Mouse (Mus musculus): Measurements from ENCODE around the gene Zbtb34. TPM values are rescaled to one million over a fixed set of nuclear protein-coding genes. Genes with fewer than 3 reads are reported as not detected.

The Zbtb34 gene
- polyA plus RNA-seq, 1 experiment from 2014 or later: 4.5 TPM

DNA sequence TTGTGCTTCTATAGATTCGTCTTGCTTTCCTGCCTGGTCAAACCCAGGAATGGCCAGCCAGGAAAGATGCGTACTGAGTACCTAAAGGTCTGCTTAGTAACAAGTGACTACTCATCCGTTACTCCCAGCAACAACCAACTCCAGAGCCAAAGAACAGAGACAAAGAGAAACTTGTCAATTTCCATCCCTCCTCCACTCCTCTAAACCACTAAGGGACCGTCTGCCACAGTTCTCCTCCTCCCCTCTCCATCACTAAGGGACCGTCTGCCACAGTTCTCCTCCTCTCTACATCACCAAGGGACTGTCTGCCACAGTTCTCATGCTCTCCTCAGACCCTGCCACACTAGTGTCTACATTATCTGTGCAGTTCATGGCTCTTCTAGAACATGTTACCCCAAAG, 34.1 kb upstream of the Zbtb34 start:
- H3K4me2 ChIP-seq (ENCODE audit: low read length): no peak overlapping the region

DNA sequence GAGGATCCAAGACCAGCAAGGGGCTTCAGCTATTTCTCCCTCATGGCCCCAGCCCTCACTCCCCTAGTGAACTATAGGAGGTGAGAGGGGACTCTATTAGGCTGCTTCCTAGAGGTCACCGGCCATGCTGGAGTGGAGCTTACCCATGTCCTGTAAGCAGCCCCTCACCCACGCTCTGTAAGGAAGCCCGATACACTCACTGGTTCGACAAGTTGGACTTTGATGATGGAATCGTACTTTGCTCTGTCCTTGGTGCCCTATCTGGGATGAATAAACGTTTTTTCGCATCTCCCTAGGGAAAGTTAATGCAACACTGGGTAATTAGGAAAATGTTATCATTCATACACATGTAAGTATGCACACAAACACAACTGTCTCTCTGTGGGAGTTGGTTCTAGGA, 30.9 kb upstream of the Zbtb34 start:
- no peak overlapping the region for H3K27ac ChIP-seq (replicated peaks in 1 of 2; ENCODE audit: control insufficient read depth in 1 of 2, insufficient read depth in 1 of 2, low read depth in 2 of 2, low read length in 2 of 2)
- H3K9me3 ChIP-seq (ENCODE audit: control insufficient read depth, low read length): no peaks in the 10 kb centered on the region
- H3K4me3 ChIP-seq (ENCODE audit: control insufficient read depth in 1 of 2, insufficient read depth in 1 of 2, low read depth in 1 of 2, low read length in 2 of 2): no peak overlapping the region
- H3K4me1 ChIP-seq (ENCODE audit: control insufficient read depth in 2 of 2, insufficient read depth in 2 of 2, low read length in 2 of 2): peaks cover 0 to 21% of the 10 kb centered on the region in 2 experiments; a peak in 2 of 4 replicates
- H3K4me2 ChIP-seq (ENCODE audit: low read length): no peak overlapping the region
- ATAC-seq (ENCODE audit: insufficient number of reproducible peaks, insufficient read depth, low FRiP score, low read depth): no peak
- H3K9ac ChIP-seq (ENCODE audit: low read length): no peak overlapping the region
- no peaks in the 10 kb centered on the region for H3K27me3 ChIP-seq (ENCODE audit: control insufficient read depth, insufficient read depth, low read length)
- WGBS: 86% methylated on average over 7 of the region's 7 CpGs
- H3K36me3 ChIP-seq (ENCODE audit: control insufficient read depth, insufficient read depth, low read length): peaks cover 70% of the 10 kb centered on the region

More for the DNA sequence above, 34.1 kb upstream of the Zbtb34 start:
- Histone ChIP-seq H3K9ac (ENCODE audit: low read length) (no peak overlapping the region), H3K4me1 (ENCODE audit: control insufficient read depth in 2 of 2, insufficient read depth in 2 of 2, low read length in 2 of 2) (peaks cover 3 to 28% of the 10 kb centered on the region in 2 experiments), H3K27me3 (ENCODE audit: control insufficient read depth, insufficient read depth, low read length) (no peaks in the 10 kb centered on the region), H3K4me3 (ENCODE audit: control insufficient read depth in 1 of 2, insufficient read depth in 1 of 2, low read depth in 1 of 2, low read length in 2 of 2) (no peak overlapping the region), H3K36me3 (ENCODE audit: control insufficient read depth, insufficient read depth, low read length) (peaks cover 48% of the 10 kb centered on the region), H3K9me3 (ENCODE audit: control insufficient read depth, low read length) (no peaks in the 10 kb centered on the region), H3K27ac (replicated peaks in 1 of 2; ENCODE audit: control insufficient read depth in 1 of 2, insufficient read depth in 1 of 2, low read depth in 2 of 2, low read length in 2 of 2) (no peak overlapping the region)
- 69% methylated on average over 5 of the region's 5 CpGs for WGBS
- no peak for ATAC-seq (ENCODE audit: insufficient number of reproducible peaks, insufficient read depth, low FRiP score, low read depth)

DNA sequence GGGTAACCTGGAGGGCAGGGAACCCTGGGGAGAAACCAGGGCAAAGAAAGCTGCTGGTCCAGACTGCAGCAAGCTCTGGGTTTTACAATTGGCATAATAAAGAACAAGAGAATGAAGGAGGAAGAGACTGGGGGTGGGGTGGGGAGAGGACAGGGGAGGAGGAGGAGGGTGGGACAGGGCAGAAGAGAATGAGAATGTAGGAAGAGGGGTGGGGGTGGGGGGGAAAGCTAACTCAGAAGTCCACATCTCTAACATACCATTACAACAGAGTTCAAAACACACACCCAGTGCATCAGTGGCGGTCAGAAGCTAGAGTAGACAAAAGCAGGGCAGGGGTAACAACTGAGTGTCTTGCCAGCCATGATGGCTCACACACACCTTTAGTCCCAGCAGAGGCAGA, 29.9 kb upstream of the Zbtb34 start:
- no peak for ATAC-seq (ENCODE audit: insufficient number of reproducible peaks, insufficient read depth, low FRiP score, low read depth)
- H3K4me2 ChIP-seq (ENCODE audit: low read length): no peak overlapping the region
- H3K36me3 ChIP-seq (ENCODE audit: control insufficient read depth, insufficient read depth, low read length): peaks cover 76% of the 10 kb centered on the region
- no peaks in the 10 kb centered on the region for H3K27me3 ChIP-seq (ENCODE audit: control insufficient read depth, insufficient read depth, low read length)
- H3K4me1 ChIP-seq (ENCODE audit: control insufficient read depth in 2 of 2, insufficient read depth in 2 of 2, low read length in 2 of 2): peaks cover 0 to 11% of the 10 kb centered on the region in 2 experiments; a peak in 2 of 4 replicates
- no peak overlapping the region for H3K4me3 ChIP-seq (ENCODE audit: control insufficient read depth in 1 of 2, insufficient read depth in 1 of 2, low read depth in 1 of 2, low read length in 2 of 2)
- no peaks in the 10 kb centered on the region for H3K9me3 ChIP-seq (ENCODE audit: control insufficient read depth, low read length)
- H3K9ac ChIP-seq (ENCODE audit: low read length): no peak overlapping the region
- no peak overlapping the region for H3K27ac ChIP-seq (replicated peaks in 1 of 2; ENCODE audit: control insufficient read depth in 1 of 2, insufficient read depth in 1 of 2, low read depth in 2 of 2, low read length in 2 of 2)
- WGBS: 88% methylated on average over 1 of the region's 1 CpGs

DNA sequence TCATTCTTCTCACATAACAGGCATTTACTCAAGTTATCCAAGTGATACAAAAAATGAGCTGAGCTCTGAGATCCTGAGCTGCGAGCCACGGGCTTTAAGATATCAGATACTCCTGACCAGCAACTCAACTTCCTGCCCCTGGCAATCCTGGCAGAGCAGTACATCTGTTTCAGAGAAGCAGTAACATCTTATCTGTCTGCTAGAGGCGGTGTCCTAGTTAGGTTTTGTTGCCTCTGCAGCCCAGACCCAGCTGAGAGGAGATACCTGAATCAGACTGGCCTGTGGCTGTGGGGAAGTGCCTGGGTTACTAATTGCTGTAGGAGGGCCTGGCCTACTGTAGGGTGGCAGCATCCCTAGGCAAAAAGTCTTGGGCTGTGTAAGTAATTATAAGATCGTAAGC, 28.5 kb upstream of the Zbtb34 start:
- no peak overlapping the region for H3K27ac ChIP-seq (replicated peaks in 1 of 2; ENCODE audit: control insufficient read depth in 1 of 2, insufficient read depth in 1 of 2, low read depth in 2 of 2, low read length in 2 of 2)
- H3K4me3 ChIP-seq (ENCODE audit: control insufficient read depth in 1 of 2, insufficient read depth in 1 of 2, low read depth in 1 of 2, low read length in 2 of 2): no peak overlapping the region
- H3K9ac ChIP-seq (ENCODE audit: low read length): no peak overlapping the region
- ATAC-seq (ENCODE audit: insufficient number of reproducible peaks, insufficient read depth, low FRiP score, low read depth): no peak
- H3K4me2 ChIP-seq (ENCODE audit: low read length): no peak overlapping the region
- no peaks in the 10 kb centered on the region for H3K9me3 ChIP-seq (ENCODE audit: control insufficient read depth, low read length)
- peaks cover 83% of the 10 kb centered on the region for H3K36me3 ChIP-seq (ENCODE audit: control insufficient read depth, insufficient read depth, low read length)
- no peaks in the 10 kb centered on the region for H3K4me1 ChIP-seq (ENCODE audit: control insufficient read depth in 2 of 2, insufficient read depth in 2 of 2, low read length in 2 of 2)
- WGBS: 59% methylated on average over 4 of the region's 4 CpGs
- H3K27me3 ChIP-seq (ENCODE audit: control insufficient read depth, insufficient read depth, low read length): no peaks in the 10 kb centered on the region

DNA sequence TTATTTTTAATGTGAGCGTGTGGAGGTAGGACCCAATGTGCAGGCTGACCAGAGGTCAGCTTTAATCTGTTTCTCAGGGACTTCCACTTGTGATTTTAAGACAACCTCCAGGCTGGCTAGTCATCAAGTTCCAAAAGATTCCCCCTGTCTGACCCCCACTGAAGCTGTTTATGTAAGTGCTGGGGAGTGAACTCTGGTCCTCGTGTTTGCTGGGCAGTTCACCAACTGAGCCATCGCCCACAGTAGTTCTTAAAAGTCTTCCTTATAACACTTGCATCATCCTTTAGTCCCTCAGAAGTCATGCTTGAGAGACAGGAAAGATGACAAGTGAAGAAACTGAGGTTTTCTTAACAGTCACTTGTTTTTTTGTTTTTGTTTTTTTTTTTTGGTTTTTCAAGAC, 25.6 kb upstream of the Zbtb34 start:
- peaks cover 2 to 12% of the 10 kb centered on the region in 2 experiments; a peak in 3 of 4 replicates for H3K4me1 ChIP-seq (ENCODE audit: control insufficient read depth in 2 of 2, insufficient read depth in 2 of 2, low read length in 2 of 2)
- peaks cover 81% of the 10 kb centered on the region for H3K36me3 ChIP-seq (ENCODE audit: control insufficient read depth, insufficient read depth, low read length)

DNA sequence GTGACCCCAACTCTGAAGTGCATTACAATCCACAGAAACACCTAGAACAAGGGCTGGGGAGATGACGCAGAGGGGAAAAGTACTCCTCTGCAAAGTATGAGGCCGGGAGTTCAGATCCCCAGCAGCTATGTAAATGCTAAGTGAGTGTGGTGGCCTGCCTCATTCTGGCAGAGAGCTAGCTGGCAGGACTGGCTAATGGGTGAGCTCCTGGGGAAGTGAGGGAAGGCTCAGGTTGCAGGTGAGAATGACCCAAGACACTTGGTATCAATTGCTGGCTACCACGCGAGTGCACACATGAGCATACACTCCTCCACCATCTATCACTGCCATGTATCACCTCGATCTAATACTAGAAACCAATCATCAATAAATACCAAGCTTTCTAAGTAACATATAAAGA, 25.1 kb upstream of the Zbtb34 start:
- WGBS: 89% methylated on average over 5 of the region's 5 CpGs
- no peak overlapping the region for H3K4me3 ChIP-seq (ENCODE audit: control insufficient read depth in 1 of 2, insufficient read depth in 1 of 2, low read depth in 1 of 2, low read length in 2 of 2)
- H3K27ac ChIP-seq (replicated peaks in 1 of 2; ENCODE audit: control insufficient read depth in 1 of 2, insufficient read depth in 1 of 2, low read depth in 2 of 2, low read length in 2 of 2): no peak overlapping the region
- no peaks in the 10 kb centered on the region for H3K9me3 ChIP-seq (ENCODE audit: control insufficient read depth, low read length)
- ATAC-seq (ENCODE audit: insufficient number of reproducible peaks, insufficient read depth, low FRiP score, low read depth): no peak
- peaks cover 2 to 14% of the 10 kb centered on the region in 2 experiments; a peak in 3 of 4 replicates for H3K4me1 ChIP-seq (ENCODE audit: control insufficient read depth in 2 of 2, insufficient read depth in 2 of 2, low read length in 2 of 2)
- no peak overlapping the region for H3K9ac ChIP-seq (ENCODE audit: low read length)
- H3K36me3 ChIP-seq (ENCODE audit: control insufficient read depth, insufficient read depth, low read length): peaks cover 81% of the 10 kb centered on the region
- H3K27me3 ChIP-seq (ENCODE audit: control insufficient read depth, insufficient read depth, low read length): no peaks in the 10 kb centered on the region
- no peak overlapping the region for H3K4me2 ChIP-seq (ENCODE audit: low read length)

More for the DNA sequence above, 25.6 kb upstream of the Zbtb34 start:
- no peaks in the 10 kb centered on the region for H3K9me3 ChIP-seq (ENCODE audit: control insufficient read depth, low read length)
- no peak overlapping the region for H3K4me2 ChIP-seq (ENCODE audit: low read length)
- H3K27me3 ChIP-seq (ENCODE audit: control insufficient read depth, insufficient read depth, low read length): no peaks in the 10 kb centered on the region
- no peak overlapping the region for H3K27ac ChIP-seq (replicated peaks in 1 of 2; ENCODE audit: control insufficient read depth in 1 of 2, insufficient read depth in 1 of 2, low read depth in 2 of 2, low read length in 2 of 2)
- H3K4me3 ChIP-seq (ENCODE audit: control insufficient read depth in 1 of 2, insufficient read depth in 1 of 2, low read depth in 1 of 2, low read length in 2 of 2): no peak overlapping the region
- no peak overlapping the region for H3K9ac ChIP-seq (ENCODE audit: low read length)
- WGBS: 81% methylated on average over 3 of the region's 3 CpGs
- ATAC-seq (ENCODE audit: insufficient number of reproducible peaks, insufficient read depth, low FRiP score, low read depth): no peak

DNA sequence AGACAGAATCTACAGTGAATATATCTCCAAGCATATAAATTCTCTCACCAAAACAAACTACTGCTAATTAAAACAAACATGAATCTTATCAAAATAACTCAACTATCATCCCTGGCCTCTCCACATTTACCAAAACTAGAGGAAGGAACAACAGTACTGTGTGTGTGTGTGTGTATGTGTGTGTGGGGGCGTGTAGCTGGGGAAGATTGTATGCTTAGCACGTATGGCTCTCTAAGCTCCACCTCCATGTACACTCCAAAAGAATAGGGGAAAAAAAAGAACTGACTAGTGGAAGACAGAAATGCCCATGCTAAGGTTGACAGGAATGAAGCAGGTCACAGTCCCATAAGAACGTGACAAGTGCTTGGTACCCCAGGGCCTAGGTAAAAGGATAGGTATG, 24.2 kb upstream of the Zbtb34 start:
- WGBS: 85% methylated on average over 3 of the region's 3 CpGs
- H3K4me3 ChIP-seq (ENCODE audit: control insufficient read depth in 1 of 2, insufficient read depth in 1 of 2, low read depth in 1 of 2, low read length in 2 of 2): no peak overlapping the region
- H3K9ac ChIP-seq (ENCODE audit: low read length): no peak overlapping the region
- H3K27me3 ChIP-seq (ENCODE audit: control insufficient read depth, insufficient read depth, low read length): no peaks in the 10 kb centered on the region
- H3K4me1 ChIP-seq (ENCODE audit: control insufficient read depth in 2 of 2, insufficient read depth in 2 of 2, low read length in 2 of 2): peaks cover 4 to 18% of the 10 kb centered on the region in 2 experiments; a peak in 3 of 4 replicates
- no peak overlapping the region for H3K27ac ChIP-seq (replicated peaks in 1 of 2; ENCODE audit: control insufficient read depth in 1 of 2, insufficient read depth in 1 of 2, low read depth in 2 of 2, low read length in 2 of 2)
- peaks cover 81% of the 10 kb centered on the region for H3K36me3 ChIP-seq (ENCODE audit: control insufficient read depth, insufficient read depth, low read length)
- H3K4me2 ChIP-seq (ENCODE audit: low read length): no peak overlapping the region
- H3K9me3 ChIP-seq (ENCODE audit: control insufficient read depth, low read length): no peaks in the 10 kb centered on the region
- no peak for ATAC-seq (ENCODE audit: insufficient number of reproducible peaks, insufficient read depth, low FRiP score, low read depth)

DNA sequence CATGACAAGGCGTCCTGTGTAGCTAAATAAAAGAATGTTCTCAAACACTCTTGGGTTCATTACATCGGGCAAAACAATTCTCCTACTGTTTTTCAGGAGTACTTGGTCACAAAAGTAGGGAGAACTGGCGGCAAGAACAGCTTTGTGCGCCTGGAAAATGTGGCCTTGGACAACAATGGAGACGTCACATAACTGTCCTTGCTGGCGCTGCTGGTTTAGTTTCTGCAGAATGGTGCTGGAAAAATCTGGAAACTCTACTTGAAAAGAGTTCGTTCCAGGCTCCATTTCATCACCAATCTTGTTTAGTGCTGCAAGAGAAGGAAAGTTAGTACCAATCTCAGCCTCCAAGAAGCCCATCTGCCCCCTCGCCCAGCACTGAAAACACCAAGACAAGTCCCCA, 23.7 kb upstream of the Zbtb34 start:
- ATAC-seq (ENCODE audit: insufficient number of reproducible peaks, insufficient read depth, low FRiP score, low read depth): no peak
- no peaks in the 10 kb centered on the region for H3K9me3 ChIP-seq (ENCODE audit: control insufficient read depth, low read length)
- H3K4me2 ChIP-seq (ENCODE audit: low read length): no peak overlapping the region
- 89% methylated on average over 8 of the region's 8 CpGs for WGBS
- H3K9ac ChIP-seq (ENCODE audit: low read length): no peak overlapping the region
- H3K36me3 ChIP-seq (ENCODE audit: control insufficient read depth, insufficient read depth, low read length): peaks cover 80% of the 10 kb centered on the region
- H3K27ac ChIP-seq (replicated peaks in 1 of 2; ENCODE audit: control insufficient read depth in 1 of 2, insufficient read depth in 1 of 2, low read depth in 2 of 2, low read length in 2 of 2): no peak overlapping the region
- peaks cover 4 to 18% of the 10 kb centered on the region in 2 experiments; a peak in 3 of 4 replicates for H3K4me1 ChIP-seq (ENCODE audit: control insufficient read depth in 2 of 2, insufficient read depth in 2 of 2, low read length in 2 of 2)
- no peaks in the 10 kb centered on the region for H3K27me3 ChIP-seq (ENCODE audit: control insufficient read depth, insufficient read depth, low read length)
- no peak overlapping the region for H3K4me3 ChIP-seq (ENCODE audit: control insufficient read depth in 1 of 2, insufficient read depth in 1 of 2, low read depth in 1 of 2, low read length in 2 of 2)
